Mouse (Mus musculus) heart, embryonic 14.5 days (tissue): ENCODE results near the gene Prr23a3. TPM values are rescaled to one million over a fixed set of nuclear protein-coding genes. Genes with fewer than 3 reads are reported as not detected.

Experiments used
- ATAC-seq: fragments of 200-750 bp; cut with Nextera tagmentation; 2 replicates; pipeline ENCODE4 v1.8.0; 2017; ENCODE audit warnings: low read depth, moderate TSS enrichment; ENCODE audit not compliant: insufficient number of reproducible peaks, insufficient read depth, low FRiP score
- H3K27ac ChIP-seq, 2 experiments: fragments of 200-500 bp in 1 of 2; fragments of 300-500 bp in 1 of 2; sonication (generic) in 1 of 2; replicated peaks in 1 of 2; 2 replicates each; pipeline ENCODE4 v1.5.1; 2012 to 2014; ENCODE audit warnings: low read depth in 2 of 2, low read length in 2 of 2, control low read depth in 1 of 2, mild to moderate bottlenecking in 1 of 2, mixed read lengths in 1 of 2; ENCODE audit not compliant: control insufficient read depth in 1 of 2, insufficient read depth in 1 of 2
- H3K27me3 ChIP-seq: fragments of 300-500 bp; sonication (generic); 2 replicates; pipeline ENCODE4 v1.6.1; 2014; ENCODE audit warnings: mild to moderate bottlenecking, low read length, control low read depth; ENCODE audit not compliant: control insufficient read depth, insufficient read depth
- H3K36me3 ChIP-seq: fragments of 300-500 bp; sonication (generic); 2 replicates; pipeline ENCODE4 v1.6.1; 2014; ENCODE audit warnings: mild to moderate bottlenecking, control low read depth, low read length, mixed read lengths; ENCODE audit not compliant: control insufficient read depth, insufficient read depth
- H3K4me1 ChIP-seq, 2 experiments: fragments of 200-500 bp in 1 of 2; fragments of 300-500 bp in 1 of 2; sonication (generic) in 1 of 2; 2 replicates each; pipeline ENCODE4 v1.6.1; 2012 to 2014; ENCODE audit warnings: low read length in 2 of 2, control low read depth in 1 of 2, mixed read lengths in 1 of 2; ENCODE audit not compliant: control insufficient read depth in 2 of 2, insufficient read depth in 2 of 2
- H3K4me2 ChIP-seq: fragments of 300-500 bp; sonication (generic); 2 replicates; pipeline ENCODE4 v1.6.1; 2014; ENCODE audit warnings: mild to moderate bottlenecking, low read length
- H3K4me3 ChIP-seq, 2 experiments: fragments of 200-500 bp in 1 of 2; fragments of 300-500 bp in 1 of 2; sonication (generic) in 1 of 2; 2 replicates each; pipeline ENCODE4 v1.5.1; 2012 to 2014; ENCODE audit warnings: low read length in 2 of 2, mild to moderate bottlenecking in 2 of 2, control low read depth in 1 of 2, low read depth in 1 of 2, moderate library complexity in 1 of 2; ENCODE audit not compliant: control insufficient read depth in 1 of 2, insufficient read depth in 1 of 2
- H3K9ac ChIP-seq: fragments of 300-500 bp; sonication (generic); 2 replicates; pipeline ENCODE4 v1.6.1; 2014; ENCODE audit warnings: mild to moderate bottlenecking, low read length
- H3K9me3 ChIP-seq: fragments of 300-500 bp; sonication (generic); 2 replicates; pipeline ENCODE4 v1.6.1; 2016; ENCODE audit warnings: low read length, control low read depth; ENCODE audit not compliant: control insufficient read depth
- WGBS: fragments of 180-500 bp; shearing (Covaris S2); extraction: QIAGEN DNeasy Blood & Tissue Kit; methylation state at CpG from one replicate; pipeline ENCODE4 v1.1.7; 2014; 5-methylcytosine and 5-hydroxymethylcytosine counted together
- polyA plus RNA-seq: library from polyadenylated mRNA; unstranded; fragments of >200 nt; fragmentation: Nextera tagmentation; extraction: Ambion mirVana; gene quantifications from 2 replicates; pipeline ENCODE4 v1.2.1, GENCODE M21; 2014

The Prr23a3 gene
- not detected in 2 replicates for polyA plus RNA-seq

- Histone ChIP-seq H3K9me3 (no peaks in the 10 kb centered on the region), H3K9ac (no peak within 1 kb of the TSS), H3K4me3 (peak within 1 kb of the TSS in 1 of 2 experiments; percentile 4; a peak in 1 of 4 replicates), H3K4me1 (no peaks in the 10 kb centered on the region), H3K4me2 (peak within 1 kb of the TSS; percentile 45), H3K27me3 (peaks cover 14% of the 10 kb centered on the region; the same call in 1 of the 2 replicates), H3K27ac (no peak within 1 kb of the TSS), H3K36me3 (no peaks in the 10 kb centered on the region)
- WGBS: 44% methylated on average over 22 of the region's 22 CpGs
- no peak for ATAC-seq
Observed at GRCm38 (mm10) chr9:98864571-98864970, at the start of gene Prr23a3. Prr23a3 (plus strand) TSS chr9:98864767.

GRCm38 (mm10) chr9:98816066-98816465 lies 48.5 kb upstream of the Prr23a3 start:
- Histone ChIP-seq H3K9ac (no peak overlapping the region), H3K27me3 (no peaks in the 10 kb centered on the region), H3K27ac (no peak overlapping the region), H3K4me1 (no peaks in the 10 kb centered on the region), H3K36me3 (no peaks in the 10 kb centered on the region), H3K4me2 (no peak overlapping the region), H3K4me3 (no peak overlapping the region), H3K9me3 (no peaks in the 10 kb centered on the region)
- no peak for ATAC-seq
- 59% methylated on average over 3 of the region's 3 CpGs for WGBS

- Histone ChIP-seq H3K4me1 (no peaks in the 10 kb centered on the region), H3K9ac (no peak overlapping the region), H3K4me2 (no peak overlapping the region), H3K27ac (no peak overlapping the region), H3K36me3 (no peaks in the 10 kb centered on the region), H3K4me3 (no peak overlapping the region), H3K9me3 (no peaks in the 10 kb centered on the region), H3K27me3 (no peaks in the 10 kb centered on the region)
- 72% methylated on average over 7 of the region's 7 CpGs for WGBS
- ATAC-seq: 0 out of 2 replicates have a peak, but pooled peaks have one; percentile 18
Observed at GRCm38 (mm10) chr9:98817592-98817991, 47.0 kb upstream of the Prr23a3 start.

GRCm38 (mm10) chr9:98818971-98819370 lies 45.6 kb upstream of the Prr23a3 start:
- Histone ChIP-seq H3K36me3 (no peaks in the 10 kb centered on the region), H3K4me1 (no peaks in the 10 kb centered on the region), H3K4me2 (no peak overlapping the region), H3K27ac (no peak overlapping the region), H3K9ac (no peak overlapping the region), H3K27me3 (no peaks in the 10 kb centered on the region), H3K4me3 (no peak overlapping the region), H3K9me3 (no peaks in the 10 kb centered on the region)
- 68% methylated on average over 5 of the region's 5 CpGs for WGBS
- no peak for ATAC-seq

GRCm38 (mm10) chr9:98819481-98819880 lies 45.1 kb upstream of the Prr23a3 start:
- Histone ChIP-seq H3K4me3 (no peak overlapping the region), H3K27ac (no peak overlapping the region), H3K36me3 (no peaks in the 10 kb centered on the region), H3K9ac (no peak overlapping the region), H3K4me1 (no peaks in the 10 kb centered on the region), H3K4me2 (no peak overlapping the region), H3K27me3 (no peaks in the 10 kb centered on the region), H3K9me3 (no peaks in the 10 kb centered on the region)
- 75% methylated on average over 2 of the region's 2 CpGs for WGBS
- ATAC-seq: no peak

- no peak overlapping the region for H3K4me2 ChIP-seq
- 84% methylated on average over 4 of the region's 4 CpGs for WGBS
- H3K27me3 ChIP-seq: no peaks in the 10 kb centered on the region
- H3K36me3 ChIP-seq: no peaks in the 10 kb centered on the region
- H3K27ac ChIP-seq: no peak overlapping the region
- no peak overlapping the region for H3K4me3 ChIP-seq
- no peak for ATAC-seq
- H3K4me1 ChIP-seq: no peaks in the 10 kb centered on the region
- no peak overlapping the region for H3K9ac ChIP-seq
- H3K9me3 ChIP-seq: no peaks in the 10 kb centered on the region
Observed at GRCm38 (mm10) chr9:98820461-98820860, 44.1 kb upstream of the Prr23a3 start.

GRCm38 (mm10) chr9:98821067-98821466 lies 43.5 kb upstream of the Prr23a3 start:
- no peak overlapping the region for H3K4me3 ChIP-seq
- ATAC-seq: no peak
- H3K9ac ChIP-seq: no peak overlapping the region
- no peaks in the 10 kb centered on the region for H3K9me3 ChIP-seq
- no peak overlapping the region for H3K4me2 ChIP-seq
- H3K4me1 ChIP-seq: no peaks in the 10 kb centered on the region
- no peaks in the 10 kb centered on the region for H3K27me3 ChIP-seq
- H3K36me3 ChIP-seq: no peaks in the 10 kb centered on the region
- H3K27ac ChIP-seq: no peak overlapping the region

- no peak overlapping the region for H3K4me3 ChIP-seq
- no peaks in the 10 kb centered on the region for H3K4me1 ChIP-seq
- WGBS: 77% methylated on average over 7 of the region's 7 CpGs
- no peaks in the 10 kb centered on the region for H3K27me3 ChIP-seq
- H3K9me3 ChIP-seq: no peaks in the 10 kb centered on the region
- no peak overlapping the region for H3K27ac ChIP-seq
- no peak overlapping the region for H3K9ac ChIP-seq
- H3K36me3 ChIP-seq: no peaks in the 10 kb centered on the region
- no peak overlapping the region for H3K4me2 ChIP-seq
- no peak for ATAC-seq
Observed at GRCm38 (mm10) chr9:98823805-98824204, 40.8 kb upstream of the Prr23a3 start.
